Mouse (Mus musculus) cerebellum, adult 11-12 months (tissue): Measurements from ENCODE around the gene Slc12a8.

Experiments
- DNase-seq: peaks from one replicate; pipeline ENCODE4 v3.0.0; 2022

The Slc12a8 gene

DNA sequence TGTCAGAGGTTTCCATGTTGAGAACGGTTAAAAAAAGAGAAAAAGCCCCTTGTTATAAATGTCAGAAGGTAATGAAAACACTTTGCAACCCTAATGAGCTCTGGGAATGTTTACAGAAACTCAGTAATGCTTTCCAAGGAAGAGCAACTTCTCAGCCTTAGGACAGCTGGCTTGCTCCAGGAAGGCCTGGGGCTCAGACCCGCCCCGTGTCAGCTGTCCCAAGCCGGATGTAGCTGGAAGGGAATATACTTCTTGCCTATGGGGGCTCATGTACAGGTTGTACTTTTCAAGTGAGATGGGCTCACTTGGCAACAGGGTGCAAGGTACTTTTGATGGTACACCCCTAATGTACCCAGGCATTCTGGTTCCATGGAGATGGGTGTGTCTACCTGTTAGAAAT, 28.4 kb downstream of the Slc12a8 start:
- no peak for DNase-seq

GRCm38 (mm10) chr16:33553689-33554342, 36.7 kb downstream of the Slc12a8 start:
- DNase-seq = no peak

DNA sequence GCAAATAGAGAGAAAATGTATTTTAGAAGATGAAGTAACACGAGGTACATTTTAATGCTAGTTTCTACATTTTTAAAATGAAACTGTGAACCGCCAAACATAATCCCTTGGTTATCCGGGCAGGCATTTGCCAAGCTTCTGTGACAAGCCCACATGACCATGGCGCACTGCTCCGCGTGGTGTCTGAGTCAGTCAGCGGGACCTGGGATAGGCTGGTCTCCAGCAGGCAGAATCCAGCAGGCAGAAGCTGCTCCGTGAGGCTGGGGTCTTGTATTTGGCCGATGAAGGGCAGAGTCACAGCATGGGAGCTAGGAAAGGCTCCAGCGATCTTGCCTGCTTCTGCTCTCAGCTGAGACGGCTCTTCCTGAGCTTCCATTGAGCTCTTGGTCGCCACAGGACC, 41.0 kb downstream of the Slc12a8 start:
- no peak for DNase-seq

GRCm38 (mm10) chr16:33560281-33560680, 43.2 kb downstream of the Slc12a8 start:
- DNase-seq = peak; percentile 87

DNA sequence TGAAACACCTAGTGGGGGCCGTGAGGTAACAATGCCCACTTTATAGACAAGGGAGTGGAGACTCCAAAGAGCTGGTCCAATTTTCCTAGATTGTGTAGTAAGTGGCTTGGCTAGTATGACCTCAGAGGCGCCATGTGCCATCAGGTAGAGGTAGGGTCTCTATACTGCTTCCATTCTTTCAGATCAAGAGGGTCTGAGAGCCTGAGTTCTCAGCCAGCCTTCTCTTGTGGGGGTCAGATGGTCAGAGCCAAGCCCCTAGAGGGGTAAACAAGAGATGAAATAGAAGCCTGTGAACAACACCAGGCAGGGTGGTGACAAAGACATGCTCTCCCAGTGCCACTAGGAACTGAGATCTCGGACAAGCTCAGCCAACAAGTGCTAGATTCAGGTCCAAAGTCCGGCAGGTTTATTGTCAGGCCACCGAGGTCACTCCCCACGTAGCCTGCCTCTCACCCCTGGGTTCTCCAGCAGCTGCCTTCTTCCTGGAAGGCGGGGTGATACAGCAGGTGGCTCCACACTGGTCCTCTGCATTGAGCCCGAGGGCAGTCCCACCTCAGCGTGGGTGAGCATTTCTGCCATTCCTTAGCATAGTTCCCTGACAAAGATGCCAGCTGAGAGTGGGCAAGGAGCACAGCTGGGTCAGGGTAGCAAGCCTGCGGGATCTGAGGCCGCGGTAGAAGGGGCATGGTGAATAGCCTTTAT, 44.3 kb downstream of the Slc12a8 start:
- no peak for DNase-seq

- no peak for DNase-seq
Observed at GRCm38 (mm10) chr16:33562874-33563537, 45.9 kb downstream of the Slc12a8 start.

DNA sequence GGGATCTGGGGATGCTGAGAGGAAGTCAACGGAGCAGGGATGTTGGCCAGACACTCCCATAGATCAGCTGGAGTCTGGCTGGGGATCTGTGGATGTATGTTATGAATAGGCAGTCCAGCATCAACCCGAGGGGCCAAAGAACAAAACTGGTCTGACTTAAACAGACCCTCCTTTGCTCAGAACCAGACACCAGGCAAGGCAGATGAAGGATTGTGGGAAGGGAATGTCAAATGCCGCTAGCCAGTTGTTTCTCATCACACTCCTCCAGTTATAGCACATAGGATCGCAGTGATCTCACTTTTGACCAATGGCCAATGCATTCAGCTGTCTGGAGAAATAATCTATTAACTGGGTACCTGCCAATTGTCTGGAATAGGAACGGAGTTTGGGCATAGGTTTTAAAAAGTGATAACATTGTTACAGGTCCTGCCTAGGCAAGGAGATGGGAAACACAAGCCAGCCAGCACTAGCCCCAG, 46.4 kb downstream of the Slc12a8 start:
- DNase-seq = no peak

DNA sequence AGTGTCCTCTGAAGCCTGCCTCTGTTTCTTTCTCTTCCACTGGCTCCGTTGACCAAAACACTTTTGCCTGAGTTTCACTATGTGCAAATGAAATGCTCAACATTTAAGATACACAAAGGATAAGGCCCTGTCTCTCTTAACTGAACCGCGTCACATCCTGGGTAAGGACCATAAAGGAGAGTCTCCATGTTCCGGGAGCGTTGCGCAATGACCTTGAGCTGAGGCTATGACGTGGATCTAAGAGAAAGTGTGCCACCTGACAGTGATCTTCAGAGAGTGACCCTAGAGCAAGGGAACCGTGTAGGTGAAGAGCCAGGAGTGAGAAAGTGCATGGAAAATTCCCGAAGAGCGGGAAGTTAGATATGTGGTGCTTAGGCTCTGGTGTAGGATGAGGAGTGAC, 49.3 kb downstream of the Slc12a8 start:
- no peak for DNase-seq

- DNase-seq = no peak
Observed at GRCm38 (mm10) chr16:33567736-33568135, 50.6 kb downstream of the Slc12a8 start.

DNA sequence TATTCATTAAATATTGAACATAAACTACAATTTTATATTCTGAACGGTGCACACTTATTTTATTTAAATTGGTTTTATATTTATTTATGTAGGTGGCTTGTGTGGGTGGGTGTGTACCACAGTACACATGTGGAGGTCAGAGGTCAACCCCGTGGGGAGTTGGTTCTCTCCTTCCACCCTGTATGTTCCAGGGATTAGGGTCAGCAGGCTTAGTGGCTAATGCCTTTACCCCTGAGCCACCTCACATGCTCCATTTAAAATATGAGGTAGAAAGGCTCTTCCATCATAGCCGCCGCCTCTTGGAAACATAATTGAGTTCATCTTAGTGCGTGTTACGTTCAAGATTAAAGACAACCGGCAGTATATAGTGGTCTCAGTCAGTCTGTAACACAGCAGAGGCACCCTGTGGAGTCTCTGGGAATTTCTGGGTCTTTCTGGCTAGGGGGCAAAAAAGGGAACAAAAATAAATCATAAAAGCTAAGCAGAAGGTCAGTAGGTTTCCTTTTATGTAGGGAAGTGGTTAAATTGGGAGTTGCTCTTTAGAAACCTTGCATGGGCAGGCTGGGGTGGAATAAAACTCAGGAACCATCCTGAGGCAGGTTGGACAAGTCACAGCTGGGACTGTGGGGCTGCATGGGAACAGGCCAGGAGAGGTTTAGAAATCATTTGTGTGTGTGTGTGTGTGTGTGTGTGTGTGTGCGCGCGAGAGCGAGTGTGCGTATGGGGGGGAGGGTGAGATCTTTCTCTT, 51.3 kb downstream of the Slc12a8 start:
- no peak for DNase-seq

GRCm38 (mm10) chr16:33572646-33573045, 55.5 kb downstream of the Slc12a8 start:
- DNase-seq = no peak

DNA sequence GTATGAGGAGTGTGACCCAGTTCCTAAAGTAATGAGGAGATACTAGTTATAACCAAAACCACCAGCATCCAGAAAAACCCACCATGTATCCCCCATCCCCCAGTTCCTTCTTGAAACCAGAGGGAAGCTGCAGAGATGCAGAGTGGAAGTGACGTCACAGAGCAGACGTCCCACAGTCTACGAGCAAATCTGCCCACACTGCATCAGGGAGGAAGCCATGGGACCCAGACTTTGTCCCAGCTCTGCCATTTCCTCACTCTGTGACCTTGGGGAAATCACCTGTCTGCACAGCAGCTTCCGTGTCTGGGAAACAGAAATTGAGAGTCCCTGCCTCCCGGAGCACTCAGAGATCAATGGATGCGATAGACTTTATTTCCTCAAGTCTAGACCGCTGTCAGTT, 56.6 kb downstream of the Slc12a8 start:
- no peak for DNase-seq

GRCm38 (mm10) chr16:33575728-33576127, 58.6 kb downstream of the Slc12a8 start:
- no peak for DNase-seq

DNA sequence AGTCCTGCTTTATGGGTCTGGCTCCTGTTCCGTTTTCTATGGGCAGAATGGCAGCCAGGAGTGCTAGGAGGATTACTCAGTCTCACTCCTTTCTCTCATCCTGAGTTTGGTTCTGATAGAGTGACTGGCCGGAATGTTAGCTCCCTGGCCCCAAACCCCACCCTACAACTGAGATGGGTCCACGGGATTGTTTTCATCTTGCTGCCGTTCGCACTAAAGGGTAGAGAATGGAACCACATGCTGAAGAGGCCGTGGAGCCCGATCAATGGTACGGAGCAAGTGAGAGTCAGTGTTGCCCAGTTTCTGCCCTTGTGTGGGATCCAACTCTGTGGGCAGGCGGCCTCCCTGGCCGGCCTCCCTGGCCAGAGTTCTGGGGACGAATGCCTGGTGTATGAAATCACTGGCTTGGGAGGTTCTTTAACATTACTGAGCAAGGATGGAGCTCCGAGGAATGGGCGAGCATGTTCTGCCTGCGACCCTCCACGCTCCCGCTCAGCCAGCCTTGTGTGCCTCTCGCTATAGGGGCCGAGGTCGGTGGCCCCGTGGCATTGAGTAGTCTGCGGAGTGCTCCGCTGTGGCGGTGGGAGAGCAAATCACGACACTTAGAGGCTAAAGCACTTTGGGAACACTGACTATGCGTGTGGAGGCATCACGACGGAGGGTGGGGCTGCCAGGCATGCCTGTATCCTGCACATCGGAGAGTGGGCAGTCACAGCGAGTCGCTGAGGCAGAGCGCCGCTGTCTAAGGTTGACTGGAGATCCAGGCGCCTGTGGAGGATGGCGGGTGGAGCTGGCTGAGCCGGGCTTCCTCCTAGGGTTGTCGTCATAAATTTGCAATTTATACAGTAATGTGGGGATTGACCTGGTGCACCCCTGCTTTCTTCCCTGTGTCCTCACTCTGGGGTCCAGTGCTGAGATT, 59.4 kb downstream of the Slc12a8 start:
- DNase-seq = no peak

- DNase-seq = no peak
Observed at GRCm38 (mm10) chr16:33578462-33578861, 61.3 kb downstream of the Slc12a8 start.

- peak; percentile 48 for DNase-seq
Observed at GRCm38 (mm10) chr16:33580331-33580730, 63.2 kb downstream of the Slc12a8 start.

GRCm38 (mm10) chr16:33580736-33581241, 63.7 kb downstream of the Slc12a8 start:
- peak; percentile 65 for DNase-seq

- DNase-seq = no peak
Observed at GRCm38 (mm10) chr16:33581661-33582099, 64.6 kb downstream of the Slc12a8 start.

GRCm38 (mm10) chr16:33582495-33582894, 65.4 kb downstream of the Slc12a8 start:
- no peak for DNase-seq

DNA sequence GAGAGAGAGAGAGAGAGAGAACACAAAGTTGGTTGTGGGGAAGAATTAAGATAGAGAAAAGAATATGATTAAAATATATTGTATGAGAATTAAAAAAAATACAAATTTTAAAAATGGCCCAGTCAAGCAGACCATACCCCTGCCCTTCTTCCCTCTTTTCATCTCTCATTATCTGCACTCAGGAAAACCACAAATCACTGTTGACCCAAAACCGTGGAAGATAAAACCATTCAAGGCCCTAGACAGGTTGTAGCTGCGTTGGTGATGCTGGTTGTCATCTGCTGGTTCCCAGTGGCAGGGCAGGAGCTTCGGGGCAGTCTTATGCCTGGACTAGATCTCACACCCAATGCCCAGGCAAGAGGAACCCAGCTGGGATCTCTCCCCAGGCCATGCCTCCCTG, 66.2 kb downstream of the Slc12a8 start:
- DNase-seq = no peak

DNA sequence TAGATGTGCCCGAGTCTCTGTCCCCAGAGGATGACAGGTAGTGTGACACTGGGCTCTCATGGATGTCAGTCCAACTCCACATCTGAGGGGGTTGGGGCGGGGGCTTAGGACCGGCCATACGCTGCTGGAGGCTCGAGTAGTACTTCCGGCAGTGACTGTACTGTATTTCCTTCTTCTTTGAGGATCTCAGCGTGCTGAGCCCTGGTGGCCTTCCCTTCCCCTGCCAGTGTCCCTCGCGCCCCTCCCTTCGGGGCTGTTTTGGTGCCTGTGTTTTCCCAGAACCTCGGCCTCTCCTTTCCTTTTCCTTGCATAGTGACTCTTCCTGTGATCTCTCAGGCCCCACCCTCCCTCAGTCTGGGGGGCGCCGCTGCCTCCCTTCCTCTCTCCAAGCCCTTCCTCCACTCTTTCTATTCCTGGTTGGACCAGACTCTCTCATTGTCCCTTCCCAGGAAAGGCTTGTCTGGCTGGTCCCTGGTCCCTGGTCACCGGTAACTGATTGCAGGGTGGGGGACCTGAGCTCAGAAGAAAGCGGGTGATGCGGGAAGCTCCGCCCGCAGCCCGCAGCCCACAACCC, 66.8 kb downstream of the Slc12a8 start:
- DNase-seq = no peak
